Mouse (Mus musculus) small intestine, adult 2 months (tissue): Measurements from ENCODE around the gene Robo1.

Experiments
- CTCF ChIP-seq: fragments of 200-500 bp; IDR thresholded peaks from 2 replicates; pipeline ENCODE4 v1.5.1; 2012; ENCODE audit warnings: low read depth, mild to moderate bottlenecking, control low read depth, inconsistent platforms, low read length, moderate library complexity, mixed read lengths; ENCODE audit not compliant: insufficient replicate concordance, insufficient read length; ENCODE audit errors: extremely low read depth
- POLR2A ChIP-seq: fragments of 200-500 bp; IDR thresholded peaks from 2 replicates; pipeline ENCODE4 v1.6.1; 2012; ENCODE audit warnings: low read depth, mild to moderate bottlenecking, control low read depth, inconsistent platforms, low read length, moderate library complexity

DNA sequence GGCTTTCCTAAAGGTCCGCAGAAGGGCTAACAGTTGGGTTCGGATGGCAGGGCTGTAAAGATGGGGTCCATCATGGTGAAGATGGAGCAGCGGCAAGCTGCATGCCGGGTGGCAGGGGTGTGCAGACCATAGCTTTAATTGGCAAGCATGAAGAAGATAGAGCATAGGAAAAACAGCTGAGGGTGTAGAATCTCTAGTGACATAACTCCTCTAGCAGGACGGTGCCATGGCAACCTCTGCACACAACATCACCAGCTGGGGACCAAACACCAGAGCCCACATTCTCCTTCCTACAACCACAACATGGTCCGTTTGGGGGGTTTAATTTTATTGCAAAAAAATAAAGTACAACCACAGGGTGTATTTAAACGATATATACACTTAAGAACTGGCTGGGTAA lies 432.1 kb downstream of the Robo1 start:
- TF ChIP-seq CTCF (no peak), POLR2A (no peak)
